Mouse (Mus musculus) G1E (cell line): Measurements from ENCODE around the gene Anxa10. TPM values are rescaled to one million over a fixed set of nuclear protein-coding genes. Genes with fewer than 3 reads are reported as not detected.

Experiments
- ATAC-seq: 2 replicates; pipeline ENCODE4 v1.8.0; 2016; ENCODE audit warnings: mild to moderate bottlenecking; ENCODE audit not compliant: insufficient number of reproducible peaks, poor library complexity, low FRiP score, severe bottlenecking; ENCODE audit errors: extremely low read depth
- DNase-seq: peaks from one replicate; pipeline ENCODE4 v3.0.0; 2012; ENCODE audit warnings: low spot score
- H3K27me3 ChIP-seq: 2 replicates; pipeline ENCODE4 v1.6.1; 2012; ENCODE audit warnings: mild to moderate bottlenecking, low read length, inconsistent platforms; ENCODE audit not compliant: insufficient read depth
- H3K36me3 ChIP-seq: replicated peaks from 2 replicates; pipeline ENCODE3; 2012; ENCODE audit warnings: mild to moderate bottlenecking, inconsistent platforms
- H3K4me1 ChIP-seq: 2 replicates; pipeline ENCODE4 v1.6.1; 2012; ENCODE audit warnings: low read depth, low read length, inconsistent platforms, mixed read lengths; ENCODE audit not compliant: insufficient read depth
- H3K4me3 ChIP-seq: 2 replicates; pipeline ENCODE4 v1.5.1; 2012; ENCODE audit warnings: low read depth, mild to moderate bottlenecking, inconsistent platforms, low read length, moderate library complexity, mixed read lengths
- H3K9me3 ChIP-seq: replicated peaks from 2 replicates; pipeline ENCODE4 v1.6.1; 2012; ENCODE audit warnings: inconsistent platforms
- CTCF ChIP-seq: IDR thresholded peaks from 2 replicates; pipeline ENCODE4 v1.5.1; 2012; ENCODE audit warnings: low read depth, low read length, inconsistent platforms, mixed read lengths
- GATA1 ChIP-seq: IDR thresholded peaks from 2 replicates; pipeline ENCODE4 v1.6.1; 2012; ENCODE audit warnings: borderline replicate concordance, low read length, inconsistent platforms, mixed read lengths
- GATA2 ChIP-seq: IDR thresholded peaks from 2 replicates; pipeline ENCODE4 v1.6.1; 2012; ENCODE audit warnings: low read depth, low read length, inconsistent platforms, borderline replicate concordance
- POLR2AphosphoS5 ChIP-seq: IDR thresholded peaks from 2 replicates; pipeline ENCODE4 v1.6.1; 2012; ENCODE audit warnings: low read depth, low read length, inconsistent platforms; ENCODE audit not compliant: insufficient replicate concordance
- TAL1 ChIP-seq: conservative IDR thresholded peaks from 2 replicates; pipeline ENCODE4 v1.6.1; 2012; ENCODE audit warnings: low read depth, low read length, inconsistent platforms, mixed read lengths
- polyA plus RNA-seq: library from polyadenylated mRNA; stranded (reverse); fragments of >175 nt; gene quantifications from 2 replicates; pipeline ENCODE4 v1.2.3, GENCODE M21; 2012
- total RNA-seq, 2 experiments: library from RNA; stranded (forward) in 1 of 2; stranded (reverse) in 1 of 2; fragments of 200-1000 nt in 1 of 2; fragments of >200 nt in 1 of 2; fragmentation: Nextera tagmentation in 1 of 2; gene quantifications; 2 replicates each; pipeline ENCODE4 v1.2.3; 2014 to 2017

Gene Anxa10
- total RNA-seq (2014; fragmentation: Nextera tagmentation) (not detected in 2 replicates), total RNA-seq (2017) (not detected in 2 replicates), polyA plus RNA-seq (not detected in 2 replicates)

GRCm38 (mm10) chr8:62123098-62123497 lies at the start of gene Anxa10:
Gene Anxa10, minus strand, starts transcription at chr8:62123150.
- TF ChIP-seq GATA2: no peak
- TF ChIP-seq TAL1: no peak
- no peak for TF ChIP-seq GATA1
- TF ChIP-seq CTCF: no peak
- no peak for TF ChIP-seq POLR2AphosphoS5
- Histone ChIP-seq H3K27me3 (no peaks in the 10 kb centered on the region), H3K9me3 (no peaks in the 10 kb centered on the region), H3K36me3 (no peaks in the 10 kb centered on the region), H3K4me3 (no peak within 1 kb of the TSS), H3K4me1 (no peaks in the 10 kb centered on the region)
- DNase-seq (no peak), ATAC-seq (no peak)

- Histone ChIP-seq H3K36me3 (no peaks in the 10 kb centered on the region), H3K9me3 (no peaks in the 10 kb centered on the region), H3K4me3 (no peak overlapping the region), H3K27me3 (no peaks in the 10 kb centered on the region), H3K4me1 (no peaks in the 10 kb centered on the region)
- ATAC-seq (no peak), DNase-seq (no peak)
- TF ChIP-seq TAL1: no peak
- TF ChIP-seq POLR2AphosphoS5: no peak
- TF ChIP-seq GATA2: no peak
- no peak for TF ChIP-seq CTCF
- TF ChIP-seq GATA1: no peak
These were observed 9.9 kb upstream of the Anxa10 start for GRCm38 (mm10) chr8:62132662-62133366.

- no peak for DNase-seq
- TF ChIP-seq CTCF (no peak), GATA1 (no peak), TAL1 (no peak), POLR2AphosphoS5 (no peak), GATA2 (no peak)
- H3K4me1 ChIP-seq: no peaks in the 10 kb centered on the region
- no peaks in the 10 kb centered on the region for H3K9me3 ChIP-seq
- no peak overlapping the region for H3K4me3 ChIP-seq
- no peaks in the 10 kb centered on the region for H3K27me3 ChIP-seq
- ATAC-seq: no peak
- H3K36me3 ChIP-seq: no peaks in the 10 kb centered on the region
These were observed 25.7 kb downstream of the Anxa10 start for GRCm38 (mm10) chr8:62097213-62097612.

- Histone ChIP-seq H3K36me3 (no peaks in the 10 kb centered on the region), H3K9me3 (no peaks in the 10 kb centered on the region), H3K4me3 (no peak overlapping the region), H3K27me3 (no peaks in the 10 kb centered on the region), H3K4me1 (no peaks in the 10 kb centered on the region)
- DNase-seq (no peak), ATAC-seq (no peak)
- TF ChIP-seq TAL1 (no peak), GATA1 (no peak), POLR2AphosphoS5 (no peak), CTCF (no peak), GATA2 (no peak)
These were observed 41.1 kb downstream of the Anxa10 start for GRCm38 (mm10) chr8:62081804-62082203.

GRCm38 (mm10) chr8:62080195-62080802 lies 42.7 kb downstream of the Anxa10 start:
- Histone ChIP-seq H3K9me3 (no peaks in the 10 kb centered on the region), H3K27me3 (no peaks in the 10 kb centered on the region), H3K36me3 (no peaks in the 10 kb centered on the region), H3K4me1 (no peaks in the 10 kb centered on the region), H3K4me3 (no peak overlapping the region)
- no peak for TF ChIP-seq GATA2
- no peak for TF ChIP-seq CTCF
- no peak for TF ChIP-seq TAL1
- DNase-seq: no peak
- ATAC-seq: no peak; the same call in 1 of the 2 replicates

- no peak for ATAC-seq
- Histone ChIP-seq H3K36me3 (no peaks in the 10 kb centered on the region), H3K27me3 (no peaks in the 10 kb centered on the region), H3K4me1 (no peaks in the 10 kb centered on the region), H3K9me3 (no peaks in the 10 kb centered on the region), H3K4me3 (no peak overlapping the region)
- no peak for DNase-seq
- TF ChIP-seq CTCF: no peak
- no peak for TF ChIP-seq TAL1
- TF ChIP-seq GATA2: no peak
- TF ChIP-seq GATA1: no peak
- TF ChIP-seq POLR2AphosphoS5: no peak
These were observed 54.6 kb downstream of the Anxa10 start for GRCm38 (mm10) chr8:62068305-62068704.
